Mouse (Mus musculus) hindbrain, embryonic 16.5 days (tissue): ENCODE data around the gene Acvr2a. TPM values are rescaled to one million over a fixed set of nuclear protein-coding genes. Genes with fewer than 3 reads are reported as not detected.
"Not testable (repeated sequence)": the region's sequence is repeated elsewhere in the genome, so short reads cannot be mapped to it uniquely, and the experiment has no call there.

Experiments
- ATAC-seq: fragments of 200-750 bp; cut with Nextera tagmentation; 2 replicates; pipeline ENCODE4 v1.8.0; 2017; ENCODE audit warnings: moderate TSS enrichment, moderate library complexity
- H3K27ac ChIP-seq: fragments of 300-500 bp; sonication (generic); 2 replicates; pipeline ENCODE4 v1.5.1; 2014; ENCODE audit warnings: low read depth, mild to moderate bottlenecking, control low read depth, low read length, moderate library complexity
- H3K27me3 ChIP-seq: fragments of 300-500 bp; sonication (generic); replicated peaks from 2 replicates; pipeline ENCODE4 v1.6.1; 2014; ENCODE audit warnings: low read length; ENCODE audit not compliant: control insufficient read depth, insufficient read depth
- H3K36me3 ChIP-seq: fragments of 300-500 bp; sonication (generic); 2 replicates; pipeline ENCODE4 v1.6.1; 2014; ENCODE audit warnings: mild to moderate bottlenecking, low read length, moderate library complexity, mixed read lengths; ENCODE audit not compliant: control insufficient read depth, insufficient read depth
- H3K4me1 ChIP-seq: fragments of 300-500 bp; sonication (generic); 2 replicates; pipeline ENCODE4 v1.6.1; 2014; ENCODE audit warnings: low read depth, low read length; ENCODE audit not compliant: control insufficient read depth, insufficient read depth
- H3K4me2 ChIP-seq: fragments of 300-500 bp; sonication (generic); 2 replicates; pipeline ENCODE4 v1.6.1; 2014; ENCODE audit warnings: mild to moderate bottlenecking, low read length, control low read depth, moderate library complexity
- H3K4me3 ChIP-seq: fragments of 300-500 bp; sonication (generic); 2 replicates; pipeline ENCODE4 v1.5.1; 2014; ENCODE audit warnings: mild to moderate bottlenecking, low read length, control low read depth, moderate library complexity
- H3K9ac ChIP-seq: fragments of 300-500 bp; sonication (generic); 2 replicates; pipeline ENCODE4 v1.6.1; 2014; ENCODE audit warnings: low read depth, mild to moderate bottlenecking, control low read depth, low read length, moderate library complexity
- H3K9me3 ChIP-seq: fragments of 300-500 bp; sonication (generic); 2 replicates; pipeline ENCODE4 v1.6.1; 2014; ENCODE audit warnings: mild to moderate bottlenecking, low read length, moderate library complexity; ENCODE audit not compliant: control insufficient read depth
- WGBS: fragments of 180-500 bp; shearing (Covaris S2); extraction: QIAGEN DNeasy Blood & Tissue Kit; methylation state at CpG from one replicate; pipeline ENCODE4 v1.1.7; 2014; 5-methylcytosine and 5-hydroxymethylcytosine counted together
- polyA plus RNA-seq: library from polyadenylated mRNA; unstranded; fragments of >200 nt; fragmentation: Nextera tagmentation; extraction: Ambion mirVana; gene quantifications from 2 replicates; pipeline ENCODE4 v1.2.1, GENCODE M21; 2015

Acvr2a gene
- polyA plus RNA-seq, 1 experiment from 2014 or later = 35.7 TPM

- Histone ChIP-seq H3K9ac (no peak overlapping the region), H3K4me1 (no peaks in the 10 kb centered on the region), H3K4me3 (no peak overlapping the region), H3K27me3 (no peaks in the 10 kb centered on the region), H3K36me3 (no peaks in the 10 kb centered on the region), H3K27ac (no peak overlapping the region), H3K4me2 (no peak overlapping the region), H3K9me3 (no peaks in the 10 kb centered on the region)
- 48% methylated on average over 2 of the region's 2 CpGs for WGBS
- ATAC-seq = 0 out of 2 replicates have a peak, but pooled peaks have one; percentile 34
These were observed 32.9 kb downstream of the Acvr2a start for GRCm38 (mm10) chr2:48846689-48847398.

DNA sequence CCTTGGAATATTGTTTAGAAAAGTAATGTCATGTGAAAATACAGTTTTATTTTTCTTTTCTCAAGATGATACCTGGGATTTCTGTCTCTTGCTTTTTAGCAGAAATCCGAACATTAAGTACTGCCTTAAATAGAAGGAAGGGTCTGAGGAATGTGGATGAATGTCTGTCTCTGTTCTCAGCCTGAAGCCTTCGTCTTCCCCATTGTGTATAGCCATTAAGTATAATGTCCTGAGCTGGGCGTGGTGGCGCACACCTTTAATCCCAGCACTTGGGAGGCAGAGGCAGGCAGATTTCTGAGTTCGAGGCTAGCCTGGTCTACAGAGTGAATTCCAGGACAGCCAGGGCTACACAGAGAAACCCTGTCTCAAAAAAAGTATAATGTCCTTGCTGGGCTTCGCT is 51.7 kb downstream of the Acvr2a start:
- 93% methylated on average over 6 of the region's 6 CpGs for WGBS
- H3K9ac ChIP-seq, H3K36me3 ChIP-seq, H3K4me3 ChIP-seq, H3K4me1 ChIP-seq, ATAC-seq, H3K27me3 ChIP-seq, H3K27ac ChIP-seq, H3K9me3 ChIP-seq, H3K4me2 ChIP-seq: not testable (repeated sequence)

DNA sequence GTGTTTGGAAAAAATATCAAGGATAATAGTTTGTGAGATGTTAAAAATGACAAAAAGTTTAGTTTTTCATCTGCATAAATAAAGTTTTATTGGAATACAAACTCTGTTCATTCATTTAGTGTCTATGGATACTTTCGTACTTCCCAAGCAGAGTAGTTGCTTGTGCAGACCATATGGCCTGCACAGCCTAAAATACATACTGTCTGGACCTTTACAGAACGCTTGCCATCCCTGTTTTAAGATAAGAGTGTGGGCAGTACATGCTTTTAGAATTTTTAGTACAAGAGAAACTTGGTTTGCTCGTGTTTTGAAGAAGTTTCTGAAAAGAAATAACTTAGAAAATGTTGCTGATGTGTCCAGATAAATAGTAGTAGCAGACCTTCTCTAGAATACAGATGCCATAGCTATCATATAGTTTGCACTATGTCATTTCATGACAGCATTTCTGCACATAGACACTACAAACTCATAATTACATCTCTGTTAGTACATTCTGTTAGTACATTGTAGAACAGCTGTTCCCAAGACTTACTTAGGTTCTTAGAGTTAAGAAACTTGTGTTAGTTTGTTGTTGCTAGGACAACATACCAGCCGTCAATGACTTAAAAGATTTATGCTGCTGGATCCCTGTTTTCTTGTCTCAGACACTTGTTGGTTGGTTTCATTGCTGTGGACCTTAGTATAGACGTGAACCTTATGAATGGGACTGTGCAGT is 54.4 kb downstream of the Acvr2a start:
- Histone ChIP-seq H3K9me3 (no peaks in the 10 kb centered on the region), H3K4me2 (no peak overlapping the region), H3K27ac (no peak overlapping the region), H3K27me3 (no peaks in the 10 kb centered on the region), H3K4me1 (no peaks in the 10 kb centered on the region), H3K4me3 (no peak overlapping the region), H3K9ac (no peak overlapping the region), H3K36me3 (no peaks in the 10 kb centered on the region)
- WGBS = 86% methylated on average over 5 of the region's 5 CpGs
- no peak for ATAC-seq

DNA sequence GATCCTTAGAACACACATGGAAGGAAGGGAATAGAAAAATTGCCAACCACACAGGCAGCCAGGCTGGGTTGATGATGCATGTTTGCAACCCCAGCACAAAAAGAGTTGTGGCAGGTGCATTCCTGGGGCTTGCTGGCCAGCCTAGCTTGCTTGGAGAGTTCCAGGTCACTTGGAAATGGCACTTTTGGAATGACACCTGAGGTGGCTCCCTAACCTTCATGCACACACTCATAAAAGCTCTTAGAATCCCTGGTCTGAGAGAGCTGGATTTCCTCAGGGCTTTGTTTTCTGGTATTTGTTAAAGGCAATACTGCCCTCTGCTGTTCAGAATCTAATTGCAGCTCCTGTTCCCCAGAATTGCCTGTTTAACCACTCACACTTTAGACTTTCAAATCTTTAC is 72.0 kb downstream of the Acvr2a start:
- Histone ChIP-seq H3K4me3 (no peak overlapping the region), H3K27me3 (no peaks in the 10 kb centered on the region), H3K36me3 (no peaks in the 10 kb centered on the region), H3K4me2 (no peak overlapping the region), H3K9me3 (no peaks in the 10 kb centered on the region), H3K27ac (peak overlapping the region; percentile 59; the same call in 1 of the 2 replicates), H3K9ac (peak overlapping the region; percentile 6; the same call in 1 of the 2 replicates), H3K4me1 (peaks cover 3% of the 10 kb centered on the region; the same call in 1 of the 2 replicates)
- ATAC-seq = peak; percentile 78

DNA sequence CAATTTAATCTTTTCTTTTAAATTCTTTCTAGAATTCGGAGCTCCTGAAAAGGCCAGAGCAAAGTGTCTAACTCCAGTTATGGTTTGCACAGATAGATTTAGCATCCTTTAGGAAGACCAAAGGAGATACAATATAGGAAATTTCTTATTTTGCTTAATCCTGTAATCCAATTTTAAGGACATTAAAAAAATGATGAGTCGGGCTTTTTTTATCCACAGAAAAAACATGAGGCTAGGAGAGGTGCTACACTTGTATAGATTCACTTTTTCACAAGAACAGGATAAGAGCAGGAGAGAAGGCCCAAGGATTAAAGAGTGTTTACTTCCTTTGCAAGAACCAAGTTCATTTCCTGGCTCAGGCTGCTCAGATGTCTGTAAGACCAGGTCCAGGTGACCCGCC is 81.3 kb downstream of the Acvr2a start:
- Histone ChIP-seq H3K4me3 (no peak overlapping the region), H3K36me3 (peaks cover 9% of the 10 kb centered on the region; the same call in 1 of the 2 replicates)

GRCm38 (mm10) chr2:48908866-48909265 is 95.0 kb downstream of the Acvr2a start:
- H3K4me2 ChIP-seq = no peak overlapping the region
- 0 out of 2 replicates have a peak, but pooled peaks have one; percentile 37 for ATAC-seq
- H3K9ac ChIP-seq = no peak overlapping the region
- H3K27ac ChIP-seq = no peak overlapping the region
- no peaks in the 10 kb centered on the region for H3K27me3 ChIP-seq
- no peak overlapping the region for H3K4me3 ChIP-seq
- no peaks in the 10 kb centered on the region for H3K9me3 ChIP-seq
- WGBS = 55% methylated on average over 2 of the region's 2 CpGs
- no peaks in the 10 kb centered on the region for H3K4me1 ChIP-seq
- H3K36me3 ChIP-seq = no peaks in the 10 kb centered on the region

More for the DNA sequence above, 81.3 kb downstream of the Acvr2a start:
- ATAC-seq = no peak
- H3K27ac ChIP-seq = no peak overlapping the region
- no peak overlapping the region for H3K9ac ChIP-seq
- WGBS = 92% methylated on average over 3 of the region's 3 CpGs
- H3K4me2 ChIP-seq = no peak overlapping the region
- H3K9me3 ChIP-seq = no peaks in the 10 kb centered on the region
- no peaks in the 10 kb centered on the region for H3K27me3 ChIP-seq
- no peaks in the 10 kb centered on the region for H3K4me1 ChIP-seq

- ATAC-seq = no peak
- Histone ChIP-seq H3K4me2 (no peak overlapping the region), H3K4me1 (no peaks in the 10 kb centered on the region), H3K27me3 (no peaks in the 10 kb centered on the region), H3K27ac (no peak overlapping the region), H3K9me3 (no peaks in the 10 kb centered on the region), H3K4me3 (no peak overlapping the region), H3K9ac (no peak overlapping the region), H3K36me3 (no peaks in the 10 kb centered on the region; the same call in 1 of the 2 replicates)
- WGBS = 77% methylated on average over 1 of the region's 1 CpGs
These were observed 100.3 kb downstream of the Acvr2a start for GRCm38 (mm10) chr2:48914185-48914584.

- no peak for ATAC-seq
- Histone ChIP-seq H3K27me3 (no peaks in the 10 kb centered on the region), H3K9me3 (no peaks in the 10 kb centered on the region), H3K4me2 (no peak overlapping the region), H3K9ac (no peak overlapping the region), H3K36me3 (no peaks in the 10 kb centered on the region; the same call in 1 of the 2 replicates), H3K4me3 (no peak overlapping the region), H3K27ac (no peak overlapping the region), H3K4me1 (no peaks in the 10 kb centered on the region)
These were observed 101.9 kb downstream of the Acvr2a start for GRCm38 (mm10) chr2:48915832-48916231.

DNA sequence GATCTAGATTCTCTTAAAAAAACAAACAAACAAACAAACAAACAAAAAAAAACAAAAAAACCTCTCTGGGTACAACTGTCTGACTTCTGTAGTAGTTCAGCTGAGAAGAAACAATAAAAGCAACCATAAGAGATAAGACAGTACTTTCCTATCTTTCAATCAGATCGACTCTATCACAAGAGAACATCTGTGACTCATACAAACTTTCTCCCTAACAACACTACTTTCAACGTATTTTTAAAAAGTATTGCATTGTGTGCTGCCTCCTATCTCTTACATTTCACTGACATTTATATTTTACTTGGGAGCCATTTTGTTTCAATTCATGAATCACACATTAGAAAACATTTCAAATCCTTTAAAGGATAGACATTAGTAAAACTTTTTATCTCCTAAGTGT is 121.1 kb downstream of the Acvr2a start:
- Histone ChIP-seq H3K4me3 (no peak overlapping the region), H3K9ac (no peak overlapping the region), H3K27me3 (no peaks in the 10 kb centered on the region), H3K36me3 (peaks cover 6% of the 10 kb centered on the region; the same call in 1 of the 2 replicates), H3K4me2 (no peak overlapping the region), H3K27ac (no peak overlapping the region), H3K9me3 (no peaks in the 10 kb centered on the region), H3K4me1 (no peaks in the 10 kb centered on the region)
- no peak for ATAC-seq
- 84% methylated on average over 2 of the region's 2 CpGs for WGBS
